In the genomic region with DNA sequence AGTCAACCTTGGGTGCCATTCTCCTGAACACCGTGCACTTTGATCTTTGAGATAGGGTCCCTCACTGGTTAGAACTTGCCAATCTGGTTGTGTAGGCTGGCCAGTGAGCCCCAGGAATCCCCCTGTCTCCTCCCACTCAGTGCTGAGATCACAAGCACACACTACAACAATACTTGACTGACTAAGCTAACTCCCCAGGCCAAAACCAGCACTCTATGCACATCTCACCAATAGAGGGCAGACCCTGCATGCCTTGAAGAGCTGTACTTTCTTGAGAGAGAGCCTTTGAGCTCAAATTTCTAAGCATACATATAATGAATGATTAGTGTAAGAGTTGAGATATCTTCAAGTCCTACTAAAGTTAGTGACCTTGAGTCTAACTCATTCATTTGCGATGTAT, we compare ENCODE assay signal across 12 mouse cellular contexts. TPM values are rescaled to one million over a fixed set of nuclear protein-coding genes. Genes with fewer than 3 reads are reported as not detected.
DNase-seq lines count a peak whose midpoint lies in the region; ATAC-seq and TF ChIP-seq lines count a peak whose summit lies in the region.
"Had no signal": no experiment of that assay in that cellular context is flagged by ENCODE, and none has a peak within 500 bp of the region (broad histone marks: within the 10 kb centered on the region; RNA-seq: fewer than 3 reads in every experiment).

No protein-coding gene starts in this region.

- H3K4me2 ChIP-seq in stomach, postnatal 0 days (replicated peaks; ENCODE audit: low read depth), result no peak overlapping the region
- H3K4me2 ChIP-seq: embryonic facial prominence, embryonic 12.5 days; hindbrain, embryonic 15.5 days had no signal

- peak; percentile 3 to 26 for DNase-seq in heart, adult 18-20 months
- DNase-seq in heart, postnatal 36 days, result no peak
- peak; percentile 4 for DNase-seq in ovary, postnatal 14 days (ENCODE audit: low spot score)
- no peak for DNase-seq in ovary, postnatal 10 days (ENCODE audit: low spot score)
- DNase-seq in fibroblast of lung, adult 2 months (ENCODE audit: low read depth), result peak; percentile 34
- DNase-seq in stomach, postnatal 0 days (ENCODE audit: low spot score), result no peak
- DNase-seq in gastrocnemius, postnatal 4 days (ENCODE audit: low spot score in 2 of 2), result no peak
- DNase-seq in right cerebral cortex, postnatal 4 days, result no peak

- peak; percentile 73 for TF ChIP-seq CTCF in stomach, postnatal 0 days (IDR thresholded peaks at IDR 0.05; ENCODE audit: low read depth)

- intact Hi-C loops in heart, postnatal 36 days (cut with DNase I), result loop anchor here (2.0 kb wide), 1 partner anchor 83 kb away; no protein-coding TSS in a partner anchor

- H3K4me3 ChIP-seq in stomach, postnatal 0 days (ENCODE audit: low read depth, low read length), result no peak overlapping the region
- H3K4me3 ChIP-seq: embryonic facial prominence, embryonic 12.5 days; hindbrain, embryonic 15.5 days had no signal

- no peak for TF ChIP-seq EP300 in stomach, postnatal 0 days (optimal IDR thresholded peaks at IDR 0.05)

- no peaks in the 10 kb centered on the region for H3K36me3 ChIP-seq in stomach, postnatal 0 days (ENCODE audit: control insufficient read depth, insufficient read depth, low read length)
- H3K36me3 ChIP-seq: embryonic facial prominence, embryonic 12.5 days; hindbrain, embryonic 15.5 days had no signal

- no peaks in the 10 kb centered on the region for H3K9me3 ChIP-seq in stomach, postnatal 0 days (ENCODE audit: control insufficient read depth, low read length)
- H3K9me3 ChIP-seq: embryonic facial prominence, embryonic 12.5 days; hindbrain, embryonic 15.5 days had no signal

- 61% methylated on average over 2 of the region's 2 CpGs for WGBS in stomach, postnatal 0 days

- H3K27ac ChIP-seq in stomach, postnatal 0 days (replicated peaks), result no peak overlapping the region
- H3K27ac ChIP-seq: embryonic facial prominence, embryonic 12.5 days; hindbrain, embryonic 15.5 days had no signal

- H3K27me3 ChIP-seq in stomach, postnatal 0 days (ENCODE audit: control insufficient read depth, insufficient read depth, low read length), result no peaks in the 10 kb centered on the region
- H3K27me3 ChIP-seq: embryonic facial prominence, embryonic 12.5 days; hindbrain, embryonic 15.5 days had no signal

- H3K9ac ChIP-seq in stomach, postnatal 0 days (ENCODE audit: low read length), result no peak overlapping the region
- H3K9ac ChIP-seq: embryonic facial prominence, embryonic 12.5 days; hindbrain, embryonic 15.5 days had no signal

- H3K4me1 ChIP-seq in stomach, postnatal 0 days (replicated peaks; ENCODE audit: control insufficient read depth, insufficient read depth), result no peaks in the 10 kb centered on the region
- H3K4me1 ChIP-seq: embryonic facial prominence, embryonic 12.5 days; hindbrain, embryonic 15.5 days had no signal

- ATAC-seq in stomach, postnatal 0 days (ENCODE audit: low FRiP score, low TSS enrichment), result 0 out of 2 replicates have a peak, but pooled peaks have one; percentile 18

RNA-seq across cellular contexts. Expression of gene Etnppl, which starts 9.3 kb away (rescaled TPM):
- not detected for total RNA-seq in heart, adult 18-20 months (2021)
- total RNA-seq in heart, postnatal 36 days (2021), result not detected
- polyA plus RNA-seq in stomach, postnatal 0 days (2015; fragmentation: Nextera tagmentation; extraction: Ambion mirVana), result 0.04 and 0.23 TPM in 2 replicates
- under 1 TPM in 1 of 2 experiments, not detected in 1; 0.16 TPM for total RNA-seq in gastrocnemius, postnatal 4 days (2021)
- polyA plus RNA-seq: hindbrain, embryonic 15.5 days; lung, embryonic 16.5 days; spleen, adult 2 months had no signal

Comparison
In these comparisons a context has a peak if more than half of its experiments do, and no peak if none do; other contexts are left out.
1. DNase-seq: peak in heart, adult 18-20 months (2 of 2), ovary, postnatal 14 days (single experiment) and fibroblast of lung, adult 2 months (single experiment); none in heart, postnatal 36 days (0 of 2), ovary, postnatal 10 days (single experiment), stomach, postnatal 0 days (single experiment), gastrocnemius, postnatal 4 days (0 of 2) and right cerebral cortex, postnatal 4 days (single experiment).